Mouse (Mus musculus) heart, adult 2 months (tissue): ENCODE data around the gene Dync1li1. TPM values are rescaled to one million over a fixed set of nuclear protein-coding genes. Genes with fewer than 3 reads are reported as not detected.
"Not testable (repeated sequence)": the region's sequence is repeated elsewhere in the genome, so short reads cannot be mapped to it uniquely, and the experiment has no call there.

ENCODE experiments used
- DNase-seq, 2 experiments: peaks; one replicate each; pipeline ENCODE4 v3.0.0; 2021
- H3K27ac ChIP-seq: fragments of 200-600 bp; 2 replicates; pipeline ENCODE4 v1.8.1; 2022
- H3K27me3 ChIP-seq: fragments of 200-500 bp; 2 replicates; pipeline ENCODE4 v1.6.1; 2012; ENCODE audit warnings: mild to moderate bottlenecking, low read length, inconsistent platforms, mixed read lengths; ENCODE audit not compliant: control insufficient read depth, insufficient read depth
- H3K36me3 ChIP-seq: fragments of 200-500 bp; 2 replicates; pipeline ENCODE4 v1.6.1; 2012; ENCODE audit warnings: low read length, inconsistent platforms; ENCODE audit not compliant: control insufficient read depth, insufficient read depth
- H3K4me1 ChIP-seq: fragments of 200-500 bp; 2 replicates; pipeline ENCODE4 v1.6.1; 2011; ENCODE audit warnings: low read length; ENCODE audit not compliant: control insufficient read depth, insufficient read depth
- H3K4me3 ChIP-seq: fragments of 200-600 bp; 2 replicates; pipeline ENCODE4 v1.8.1; 2022
- H3K79me2 ChIP-seq: fragments of 200-500 bp; replicated peaks from 2 replicates; pipeline ENCODE4 v1.6.1; 2012; ENCODE audit warnings: mild to moderate bottlenecking, inconsistent platforms, low read length, moderate library complexity, mixed read lengths; ENCODE audit not compliant: control insufficient read depth, insufficient read depth
- H3K9ac ChIP-seq: fragments of 200-500 bp; 2 replicates; pipeline ENCODE4 v1.6.1; 2012; ENCODE audit warnings: low read depth, mild to moderate bottlenecking, control low read depth, inconsistent platforms, low read length, mixed read lengths
- CTCF ChIP-seq: fragments of 200-600 bp; IDR thresholded peaks from 2 replicates; pipeline ENCODE4 v1.8.1; 2022; ENCODE audit warnings: antibody characterized with exemption, mild to moderate bottlenecking, moderate library complexity
- EP300 ChIP-seq: fragments of 200-500 bp; IDR thresholded peaks from 2 replicates; pipeline ENCODE4 v1.6.1; 2011; ENCODE audit warnings: low read depth, low read length, control low read depth; ENCODE audit not compliant: insufficient read depth
- POLR2A ChIP-seq: fragments of 200-500 bp; IDR thresholded peaks from 2 replicates; pipeline ENCODE4 v1.6.1; 2011; ENCODE audit warnings: mild to moderate bottlenecking, low read depth, low read length, control low read depth; ENCODE audit not compliant: insufficient read depth
- WGBS: fragments of 180-500 bp; shearing (Covaris S2); methylation state at CpG from one replicate; pipeline ENCODE4 v1.1.7; 2018; 5-methylcytosine and 5-hydroxymethylcytosine counted together
- intact Hi-C: fragments of 180-260 bp; cut with DNase I; formaldehyde crosslinking; loops from one replicate; pipeline ENCODE4 v1.15.1; 2025
- polyA plus RNA-seq: library from polyadenylated mRNA; depleted of rRNA; stranded (reverse); fragments of >200 nt; gene quantifications from 2 replicates; pipeline ENCODE4 v1.2.3, GENCODE M21; 2012
- total RNA-seq, 2 experiments: library from RNA; stranded (reverse); gene quantifications; 2 replicates each; pipeline ENCODE4 v1.2.3; 2021

Gene Dync1li1
- total and polyA plus RNA-seq, 3 experiments: 22.4 to 68.2 (median 64.3) TPM

- Histone ChIP-seq H3K79me2 (peaks cover 3% of the 10 kb centered on the region; the same call in 1 of the 2 replicates), H3K4me3 (no peak overlapping the region), H3K27me3 (no peaks in the 10 kb centered on the region), H3K36me3 (peaks cover 7% of the 10 kb centered on the region), H3K27ac (no peak overlapping the region), H3K9ac (no peak overlapping the region), H3K4me1 (peaks cover 8% of the 10 kb centered on the region)
- TF ChIP-seq POLR2A (no peak), EP300 (no peak), CTCF (no peak)
- DNase-seq: no peak
- intact Hi-C loops: no loop called here
Observed at GRCm38 (mm10) chr9:114691112-114691511, 2.5 kb downstream of the Dync1li1 start.

GRCm38 (mm10) chr9:114695662-114696061 lies 7.1 kb downstream of the Dync1li1 start:
- H3K36me3 ChIP-seq, H3K4me1 ChIP-seq, H3K27me3 ChIP-seq, H3K4me3 ChIP-seq, H3K9ac ChIP-seq, intact Hi-C loops, DNase-seq, H3K79me2 ChIP-seq, H3K27ac ChIP-seq: not testable (repeated sequence)
- 98% methylated on average over 8 of the region's 8 CpGs for WGBS

GRCm38 (mm10) chr9:114697072-114697471 lies 8.5 kb downstream of the Dync1li1 start:
- Histone ChIP-seq H3K79me2 (peaks cover 5% of the 10 kb centered on the region), H3K9ac (no peak overlapping the region), H3K36me3 (peaks cover 3% of the 10 kb centered on the region; the same call in 1 of the 2 replicates), H3K4me3 (no peak overlapping the region), H3K27ac (no peak overlapping the region), H3K27me3 (no peaks in the 10 kb centered on the region), H3K4me1 (peaks cover 5% of the 10 kb centered on the region)
- 81% methylated on average over 4 of the region's 4 CpGs for WGBS
- intact Hi-C loops: no loop called here
- TF ChIP-seq POLR2A (no peak), CTCF (no peak), EP300 (no peak)
- no peak for DNase-seq

- DNase-seq: no peak
- Histone ChIP-seq H3K27ac (no peak overlapping the region), H3K4me1 (peaks cover 5% of the 10 kb centered on the region), H3K27me3 (no peaks in the 10 kb centered on the region), H3K79me2 (peaks cover 5% of the 10 kb centered on the region), H3K36me3 (peaks cover under 1% of the 10 kb centered on the region; the same call in 1 of the 2 replicates), H3K9ac (no peak overlapping the region), H3K4me3 (no peak overlapping the region)
- no peak for TF ChIP-seq POLR2A
- TF ChIP-seq CTCF: no peak
- TF ChIP-seq EP300: no peak
- 88% methylated on average over 5 of the region's 5 CpGs for WGBS
- intact Hi-C loops: no loop called here
Observed at GRCm38 (mm10) chr9:114697926-114698325, 9.3 kb downstream of the Dync1li1 start.

- WGBS: 45% methylated on average over 6 of the region's 6 CpGs
- peak; percentile 19 to 23 for DNase-seq
- Histone ChIP-seq H3K27me3 (no peaks in the 10 kb centered on the region), H3K9ac (no peak overlapping the region), H3K36me3 (no peaks in the 10 kb centered on the region; the same call in 1 of the 2 replicates), H3K27ac (no peak overlapping the region; the same call in 1 of the 2 replicates), H3K79me2 (peaks cover 5% of the 10 kb centered on the region), H3K4me1 (peaks cover 5% of the 10 kb centered on the region), H3K4me3 (no peak overlapping the region)
- TF ChIP-seq POLR2A (no peak), EP300 (no peak), CTCF (no peak)
- intact Hi-C loops: no loop called here
Observed at GRCm38 (mm10) chr9:114699262-114699661, 10.7 kb downstream of the Dync1li1 start.

GRCm38 (mm10) chr9:114699882-114700665 lies 11.5 kb downstream of the Dync1li1 start:
- DNase-seq: no peak
- Histone ChIP-seq H3K27ac (no peak overlapping the region), H3K27me3 (no peaks in the 10 kb centered on the region), H3K36me3 (no peaks in the 10 kb centered on the region; the same call in 1 of the 2 replicates), H3K4me3 (no peak overlapping the region), H3K79me2 (peaks cover 4% of the 10 kb centered on the region), H3K9ac (no peak overlapping the region), H3K4me1 (peaks cover 5% of the 10 kb centered on the region)
- 92% methylated on average over 16 of the region's 16 CpGs for WGBS
- TF ChIP-seq CTCF (no peak), EP300 (no peak), POLR2A (no peak)
- intact Hi-C loops: no loop called here
